Mouse (Mus musculus) midbrain, embryonic 12.5 days (tissue): ENCODE data around the gene Enho. TPM values are rescaled to one million over a fixed set of nuclear protein-coding genes. Genes with fewer than 3 reads are reported as not detected.

ENCODE experiments used
- ATAC-seq: fragments of 200-750 bp; cut with Nextera tagmentation; 2 replicates; pipeline ENCODE4 v1.8.0; 2017; ENCODE audit warnings: low read depth, moderate TSS enrichment, moderate library complexity; ENCODE audit not compliant: low FRiP score
- H3K27ac ChIP-seq: fragments of 300-500 bp; sonication (generic); replicated peaks from 2 replicates; pipeline ENCODE4 v1.5.1; 2016; ENCODE audit warnings: mild to moderate bottlenecking
- H3K27me3 ChIP-seq: fragments of 300-500 bp; sonication (generic); 2 replicates; pipeline ENCODE4 v1.6.1; 2016; ENCODE audit warnings: mild to moderate bottlenecking
- H3K36me3 ChIP-seq: fragments of 300-500 bp; sonication (generic); 2 replicates; pipeline ENCODE4 v1.6.1; 2016
- H3K4me1 ChIP-seq: fragments of 300-500 bp; sonication (generic); 2 replicates; pipeline ENCODE4 v1.6.1; 2016
- H3K4me2 ChIP-seq: fragments of 300-500 bp; sonication (generic); replicated peaks from 2 replicates; pipeline ENCODE4 v1.6.1; 2016; ENCODE audit warnings: mild to moderate bottlenecking, moderate library complexity
- H3K4me3 ChIP-seq: fragments of 300-500 bp; sonication (generic); 2 replicates; pipeline ENCODE4 v1.5.1; 2016; ENCODE audit warnings: mild to moderate bottlenecking
- H3K9ac ChIP-seq: fragments of 300-500 bp; sonication (generic); replicated peaks from 2 replicates; pipeline ENCODE4 v1.6.1; 2016; ENCODE audit warnings: mild to moderate bottlenecking, moderate library complexity
- H3K9me3 ChIP-seq: fragments of 300-500 bp; sonication (generic); 2 replicates; pipeline ENCODE4 v1.6.1; 2016; ENCODE audit warnings: mild to moderate bottlenecking
- WGBS: fragments of 180-500 bp; shearing (Covaris S2); methylation state at CpG from one replicate; pipeline ENCODE4 v1.1.7; 2016; 5-methylcytosine and 5-hydroxymethylcytosine counted together
- polyA plus RNA-seq: library from polyadenylated mRNA; unstranded; fragments of >200 nt; fragmentation: Nextera tagmentation; extraction: Ambion mirVana; gene quantifications from 2 replicates; pipeline ENCODE4 v1.2.1, GENCODE M21; 2016

Gene Enho
- polyA plus RNA-seq, 1 experiment from 2014 or later, result 59.3 TPM

DNA sequence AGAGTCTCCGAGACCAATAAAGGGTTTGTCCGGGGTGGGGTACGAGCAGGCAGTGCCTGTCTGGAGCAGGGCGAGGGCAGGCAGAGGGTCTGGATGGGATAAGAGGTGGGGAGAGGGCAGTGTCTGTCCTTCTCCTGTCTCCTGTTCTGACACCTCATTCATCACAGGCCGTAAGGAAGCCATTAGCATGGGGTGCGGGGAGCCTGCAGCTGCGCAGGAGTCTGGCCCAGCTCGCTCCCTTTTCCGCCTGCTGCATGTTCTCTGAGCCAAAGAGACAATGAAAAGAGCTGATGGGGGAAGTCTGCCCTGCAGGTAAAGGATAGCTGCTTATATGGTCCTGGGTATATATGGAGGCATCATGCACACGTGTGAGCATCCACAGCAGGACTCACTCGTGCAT lies 22.6 kb upstream of the Enho start:
- Histone ChIP-seq H3K4me2 (no peak overlapping the region), H3K4me1 (peaks cover 83% of the 10 kb centered on the region), H3K27me3 (0 out of 2 replicates have a peak, but pooled peaks cover 8% of the 10 kb centered on the region), H3K9me3 (no peaks in the 10 kb centered on the region), H3K4me3 (no peak overlapping the region), H3K27ac (no peak overlapping the region), H3K9ac (no peak overlapping the region), H3K36me3 (peaks cover 81% of the 10 kb centered on the region)
- WGBS, result 89% methylated on average over 11 of the region's 11 CpGs
- ATAC-seq, result no peak

DNA sequence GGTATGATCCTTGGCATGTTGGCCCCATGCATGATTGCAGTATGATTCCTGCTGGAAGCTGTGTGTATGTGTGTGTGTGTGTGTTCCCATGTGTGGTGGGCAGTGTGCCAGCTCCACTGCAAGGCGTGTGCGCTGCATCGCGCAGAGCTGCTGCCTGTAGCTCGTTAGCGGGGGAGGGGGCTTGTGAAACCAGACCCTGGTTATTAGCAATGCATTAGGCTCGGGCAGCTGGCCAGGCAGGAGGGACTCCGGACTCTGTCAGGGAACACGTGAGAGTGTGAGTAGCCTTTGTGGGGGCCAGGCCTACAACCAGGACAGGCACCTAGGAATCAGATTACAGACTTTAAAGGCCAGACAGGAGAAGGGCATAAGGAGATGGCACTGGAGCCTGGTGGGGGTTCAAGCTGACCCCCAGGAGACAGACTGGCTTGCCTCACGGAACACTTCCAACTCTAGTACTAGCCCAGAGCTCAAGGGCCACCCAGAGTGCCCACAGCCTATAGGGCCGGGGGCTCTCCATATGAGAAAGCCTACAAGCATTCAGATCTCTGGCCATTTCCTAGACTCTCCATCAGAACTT lies 20.8 kb upstream of the Enho start:
- Histone ChIP-seq H3K36me3 (peaks cover 81% of the 10 kb centered on the region), H3K27me3 (0 out of 2 replicates have a peak, but pooled peaks cover 8% of the 10 kb centered on the region), H3K9ac (no peak overlapping the region), H3K27ac (peak overlapping the region; percentile 66), H3K4me1 (peaks cover 75% of the 10 kb centered on the region), H3K4me3 (no peak overlapping the region), H3K9me3 (no peaks in the 10 kb centered on the region), H3K4me2 (no peak overlapping the region)
- ATAC-seq, result peak; percentile 42
- WGBS, result 27% methylated on average over 11 of the region's 11 CpGs

DNA sequence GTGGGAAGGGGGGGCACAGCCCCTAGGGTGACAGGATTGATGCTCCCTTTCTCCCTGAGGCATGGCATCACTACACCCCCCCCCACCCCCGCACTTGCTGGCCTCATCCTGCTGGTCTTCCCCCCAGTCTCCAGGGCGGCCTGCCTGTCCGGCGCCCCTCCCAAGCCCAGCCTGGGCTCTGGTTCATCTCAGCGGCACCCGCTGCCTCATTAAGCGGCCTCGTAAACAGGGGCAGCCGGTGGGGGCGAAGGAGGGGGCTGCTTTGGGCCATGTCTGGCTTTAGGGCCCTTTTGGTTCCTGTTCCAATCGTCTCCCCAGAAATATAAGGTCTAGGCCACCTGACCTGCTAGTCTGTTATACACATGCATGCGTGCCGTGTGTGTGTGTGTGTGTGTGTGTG lies 19.4 kb upstream of the Enho start:
- peaks cover 62% of the 10 kb centered on the region for H3K4me1 ChIP-seq
- ATAC-seq, result no peak
- no peak overlapping the region for H3K4me3 ChIP-seq
- peak overlapping the region; percentile 42; the same call in 1 of the 2 replicates for H3K27ac ChIP-seq
- no peaks in the 10 kb centered on the region for H3K9me3 ChIP-seq
- peaks cover 74% of the 10 kb centered on the region for H3K36me3 ChIP-seq
- peak overlapping the region; percentile 46 for H3K9ac ChIP-seq
- WGBS, result 60% methylated on average over 12 of the region's 13 CpGs
- no peak overlapping the region for H3K4me2 ChIP-seq
- 0 out of 2 replicates have a peak, but pooled peaks cover 8% of the 10 kb centered on the region for H3K27me3 ChIP-seq

DNA sequence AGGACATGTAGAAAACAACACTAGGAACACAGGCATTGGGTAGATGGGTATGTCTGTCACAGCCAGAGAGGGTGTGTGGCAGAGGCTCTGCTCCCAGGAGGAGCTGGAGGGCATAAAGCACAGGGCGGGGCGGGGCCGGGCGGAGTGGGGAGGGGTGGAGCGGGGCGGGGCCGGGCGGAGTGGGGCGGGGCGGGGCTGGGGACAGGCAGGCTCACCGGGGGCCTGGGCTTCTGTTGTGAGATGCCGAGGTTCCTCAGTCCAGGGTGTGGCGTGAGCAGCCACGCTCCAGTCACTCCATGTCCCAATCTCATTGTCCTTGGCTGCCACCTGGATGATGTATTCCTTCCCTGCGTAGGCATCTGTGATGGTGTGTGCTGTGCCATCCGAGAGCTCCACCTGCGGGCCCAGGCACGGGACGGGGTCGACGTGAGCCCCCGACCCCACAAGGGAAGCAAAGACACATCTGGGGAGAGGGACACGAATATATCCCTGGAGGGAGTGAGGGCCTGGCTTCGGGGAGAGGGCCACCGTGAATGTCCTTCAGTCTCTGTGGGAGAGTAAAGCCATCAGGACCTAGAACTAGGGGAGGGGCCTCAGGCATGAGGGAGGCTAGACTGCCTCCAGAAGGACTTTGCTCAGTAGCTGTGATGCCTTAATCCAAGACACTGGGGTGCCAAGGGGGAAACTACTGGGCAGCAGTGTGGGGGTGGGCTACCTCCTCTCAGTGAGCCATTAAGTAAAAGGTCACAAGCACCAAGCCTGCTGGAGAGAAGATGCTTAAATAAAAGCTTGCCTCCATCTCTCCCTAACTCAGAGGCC lies 18.7 kb upstream of the Enho start:
- Histone ChIP-seq H3K4me3 (no peak overlapping the region), H3K4me1 (peaks cover 61% of the 10 kb centered on the region), H3K9ac (0 out of 2 replicates have a peak overlapping the region, but pooled peaks have one; percentile 32), H3K9me3 (no peaks in the 10 kb centered on the region), H3K36me3 (peaks cover 66% of the 10 kb centered on the region), H3K4me2 (no peak overlapping the region), H3K27ac (peak overlapping the region; percentile 30), H3K27me3 (0 out of 2 replicates have a peak, but pooled peaks cover 8% of the 10 kb centered on the region)
- WGBS, result 25% methylated on average over 21 of the region's 25 CpGs
- peak; percentile 16; the same call in 1 of the 2 replicates for ATAC-seq

DNA sequence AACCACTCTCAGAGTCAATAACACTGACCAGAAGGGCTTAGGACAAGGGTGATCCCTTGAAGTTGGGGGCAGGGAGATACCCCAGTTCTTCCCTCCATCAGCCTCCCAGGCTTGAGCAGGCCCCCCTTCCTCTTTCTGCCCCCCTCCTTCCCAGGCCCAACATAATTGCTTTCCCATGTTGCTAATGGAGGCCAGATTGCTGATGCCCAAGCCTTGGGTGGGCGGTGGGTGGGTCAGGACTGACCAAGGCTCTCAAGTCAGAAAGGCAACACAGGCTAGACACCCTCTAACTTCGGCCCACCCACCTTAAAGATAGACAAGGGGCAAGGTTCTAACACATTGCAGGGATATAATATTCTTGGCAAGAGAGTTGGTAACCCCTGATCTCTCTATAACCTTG lies 15.4 kb upstream of the Enho start:
- ATAC-seq, result no peak
- Histone ChIP-seq H3K4me1 (peaks cover 33% of the 10 kb centered on the region), H3K27ac (no peak overlapping the region), H3K4me3 (no peak overlapping the region), H3K36me3 (peaks cover 37% of the 10 kb centered on the region), H3K9ac (no peak overlapping the region), H3K4me2 (no peak overlapping the region), H3K9me3 (no peaks in the 10 kb centered on the region), H3K27me3 (0 out of 2 replicates have a peak, but pooled peaks cover 8% of the 10 kb centered on the region)
- 94% methylated on average over 2 of the region's 2 CpGs for WGBS

DNA sequence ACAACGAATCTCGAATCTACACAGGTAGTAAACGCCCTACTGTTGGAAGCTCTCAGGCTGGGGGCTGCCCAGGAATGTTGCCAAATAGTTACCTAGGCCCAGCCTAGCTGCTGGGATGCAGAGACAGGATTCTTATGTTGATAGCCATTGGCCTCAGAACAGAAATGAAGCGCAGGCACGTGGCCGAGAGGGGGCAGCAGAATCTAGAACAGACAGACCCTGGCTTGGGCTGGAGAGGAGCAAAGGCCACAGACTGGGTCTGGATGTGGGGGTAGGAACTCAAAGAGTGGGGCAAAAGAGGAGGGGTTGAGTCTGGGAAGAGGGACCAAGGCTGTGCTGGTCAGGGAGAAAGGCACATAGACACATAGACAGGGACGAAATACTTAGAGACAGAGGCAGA lies 14.1 kb upstream of the Enho start:
- 10% methylated on average over 7 of the region's 7 CpGs for WGBS
- H3K4me3 ChIP-seq, result no peak overlapping the region
- H3K4me2 ChIP-seq, result no peak overlapping the region
- peaks cover 20% of the 10 kb centered on the region for H3K4me1 ChIP-seq
- ATAC-seq, result peak; percentile 38; the same call in 1 of the 2 replicates
- H3K9ac ChIP-seq, result no peak overlapping the region
- no peaks in the 10 kb centered on the region for H3K9me3 ChIP-seq
- H3K36me3 ChIP-seq, result peaks cover 31% of the 10 kb centered on the region
- H3K27ac ChIP-seq, result no peak overlapping the region; the same call in 1 of the 2 replicates
- no peaks in the 10 kb centered on the region for H3K27me3 ChIP-seq

DNA sequence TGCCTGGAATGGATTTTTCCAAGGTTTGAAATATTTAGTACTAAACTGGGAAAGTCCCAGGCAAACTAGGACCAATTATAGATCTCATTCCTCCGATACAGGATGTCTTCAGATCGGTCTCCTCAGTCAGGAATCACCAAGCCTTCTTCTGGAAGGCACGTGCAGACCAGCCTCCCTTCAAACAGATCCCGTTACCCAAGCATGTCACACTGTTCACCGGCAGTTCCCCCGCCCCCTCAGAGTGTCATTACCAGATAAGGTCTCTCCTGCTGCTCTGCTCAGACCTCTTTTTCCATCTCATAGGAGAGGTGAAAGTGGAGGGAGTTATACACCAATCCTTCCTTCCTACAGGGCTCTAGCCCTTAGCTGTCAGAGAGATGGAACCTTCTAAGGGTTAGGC lies 13.6 kb upstream of the Enho start:
- no peak for ATAC-seq

DNA sequence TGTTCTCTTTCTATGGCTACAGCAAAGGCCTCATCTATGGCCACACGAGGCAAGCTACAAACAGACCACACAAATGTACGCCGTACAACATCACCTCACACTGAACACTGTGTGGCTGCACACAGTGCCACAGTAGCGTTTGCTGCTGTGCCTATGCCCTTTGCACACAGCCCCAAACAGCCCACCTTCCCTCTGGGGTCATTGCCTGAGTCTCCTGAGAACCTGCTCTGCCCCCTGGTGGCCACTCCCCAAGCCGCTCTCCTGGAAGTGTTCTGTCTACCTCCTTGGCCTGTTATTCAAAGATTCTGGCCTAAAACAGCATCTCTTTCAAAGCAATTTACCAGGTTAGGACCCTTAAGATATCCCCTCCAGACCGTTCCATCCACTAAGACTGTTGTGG lies 13.2 kb upstream of the Enho start:
- Histone ChIP-seq H3K36me3 (peaks cover 23% of the 10 kb centered on the region), H3K9me3 (no peaks in the 10 kb centered on the region), H3K4me2 (no peak overlapping the region), H3K4me1 (peaks cover 17% of the 10 kb centered on the region), H3K27me3 (no peaks in the 10 kb centered on the region), H3K27ac (0 out of 2 replicates have a peak overlapping the region, but pooled peaks have one; percentile 15), H3K9ac (no peak overlapping the region), H3K4me3 (no peak overlapping the region)
- 42% methylated on average over 6 of the region's 6 CpGs for WGBS
- peak; percentile 38; the same call in 1 of the 2 replicates for ATAC-seq

More for the DNA sequence above, 13.6 kb upstream of the Enho start:
- Histone ChIP-seq H3K4me2 (no peak overlapping the region), H3K9ac (no peak overlapping the region), H3K36me3 (peaks cover 26% of the 10 kb centered on the region), H3K4me3 (no peak overlapping the region), H3K27ac (peak overlapping the region; percentile 15; the same call in 1 of the 2 replicates), H3K27me3 (no peaks in the 10 kb centered on the region), H3K4me1 (peaks cover 16% of the 10 kb centered on the region), H3K9me3 (no peaks in the 10 kb centered on the region)
- WGBS, result 65% methylated on average over 6 of the region's 6 CpGs

DNA sequence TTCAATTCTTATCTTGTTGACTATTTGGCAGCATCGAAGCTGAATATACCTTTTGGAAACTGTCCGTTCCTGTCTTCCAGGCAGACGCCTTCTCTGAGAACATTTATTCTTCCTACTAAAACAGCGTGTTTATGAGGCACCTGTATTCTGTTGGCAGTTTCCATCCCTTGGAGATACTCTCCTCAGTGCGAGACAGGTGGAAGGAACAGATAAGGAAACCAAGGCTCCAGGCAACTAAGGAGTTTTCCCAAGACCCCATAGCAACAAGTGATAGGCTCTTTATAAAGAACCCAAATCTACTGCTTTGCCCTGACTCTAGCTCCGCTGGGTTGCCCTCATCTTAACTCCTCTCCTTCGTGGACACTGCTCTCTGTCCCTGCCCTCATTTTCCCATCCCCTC lies 8.5 kb upstream of the Enho start:
- Histone ChIP-seq H3K36me3 (no peaks in the 10 kb centered on the region), H3K4me2 (no peak overlapping the region), H3K9me3 (0 out of 2 replicates have a peak, but pooled peaks cover 3% of the 10 kb centered on the region), H3K4me3 (no peak overlapping the region), H3K27me3 (no peaks in the 10 kb centered on the region), H3K9ac (no peak overlapping the region), H3K4me1 (peaks cover 17% of the 10 kb centered on the region; the same call in 1 of the 2 replicates), H3K27ac (no peak overlapping the region)
- no peak for ATAC-seq
- WGBS, result 69% methylated on average over 7 of the region's 7 CpGs

DNA sequence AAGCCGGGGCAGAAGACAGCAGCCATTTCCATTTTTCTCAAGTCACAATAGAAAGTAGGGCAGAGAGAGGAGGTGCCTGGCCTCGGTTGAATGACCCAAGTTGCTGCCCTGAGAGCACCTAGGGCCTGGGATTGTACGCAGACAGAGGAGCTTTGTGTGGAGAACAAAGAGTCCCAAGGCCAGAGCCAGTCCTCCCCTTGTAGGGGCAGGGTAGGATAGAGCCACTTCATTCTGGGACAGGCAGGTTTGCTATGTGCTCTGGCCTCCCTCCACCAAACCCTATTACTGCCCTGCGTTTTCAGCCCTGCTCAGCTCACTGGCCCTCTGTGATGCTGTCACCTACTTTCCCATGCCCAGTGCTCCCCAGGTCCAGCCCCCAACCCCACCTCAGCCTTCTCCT lies 8.0 kb upstream of the Enho start:
- Histone ChIP-seq H3K9me3 (0 out of 2 replicates have a peak, but pooled peaks cover 3% of the 10 kb centered on the region), H3K27me3 (no peaks in the 10 kb centered on the region), H3K27ac (no peak overlapping the region), H3K9ac (no peak overlapping the region), H3K4me3 (no peak overlapping the region), H3K4me2 (no peak overlapping the region), H3K4me1 (peaks cover 17% of the 10 kb centered on the region; the same call in 1 of the 2 replicates), H3K36me3 (no peaks in the 10 kb centered on the region)
- ATAC-seq, result no peak
- 15% methylated on average over 4 of the region's 4 CpGs for WGBS

DNA sequence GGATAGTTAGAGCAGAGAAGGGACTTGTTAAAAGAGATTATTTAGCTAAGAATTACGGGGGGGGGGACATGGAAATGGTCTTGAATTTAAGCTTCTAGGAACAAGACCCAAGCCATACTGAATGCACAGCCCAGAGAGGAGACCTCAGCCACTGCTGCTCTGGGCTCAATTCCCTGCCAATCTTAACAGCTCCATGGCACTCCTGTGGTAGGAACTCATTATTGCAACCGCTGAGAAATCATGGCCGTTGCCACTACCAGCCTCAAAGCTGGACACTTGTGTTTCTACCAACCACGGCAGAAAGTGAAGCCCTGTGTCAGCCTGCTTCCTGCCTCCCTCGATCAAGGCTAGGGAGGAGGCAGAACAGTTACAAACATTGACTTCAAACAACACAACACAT lies 5.4 kb upstream of the Enho start:
- Histone ChIP-seq H3K4me3 (no peak overlapping the region), H3K27me3 (no peaks in the 10 kb centered on the region), H3K9me3 (0 out of 2 replicates have a peak, but pooled peaks cover 3% of the 10 kb centered on the region), H3K9ac (no peak overlapping the region), H3K4me1 (peaks cover 21% of the 10 kb centered on the region; the same call in 1 of the 2 replicates), H3K27ac (no peak overlapping the region), H3K36me3 (no peaks in the 10 kb centered on the region), H3K4me2 (no peak overlapping the region)
- no peak for ATAC-seq
- WGBS, result 30% methylated on average over 5 of the region's 5 CpGs
